Mouse (Mus musculus) hindlimb bud, embryonic 11.5 days (tissue): Measurements from ENCODE around the gene Mitf.

Experiments used
- DNase-seq: peaks from one replicate; pipeline ENCODE4 v3.0.0-alpha.2; 2012; ENCODE audit warnings: low read depth, low spot score; ENCODE audit errors: extremely low spot score

Mitf gene

GRCm38 (mm10) chr6:97937897-97938614 is 131.2 kb downstream of the Mitf start:
- no peak for DNase-seq

- DNase-seq: no peak
Observed at GRCm38 (mm10) chr6:97940916-97941315, 134.1 kb downstream of the Mitf start.

- no peak for DNase-seq
Observed at GRCm38 (mm10) chr6:97950033-97950881, 143.4 kb downstream of the Mitf start.

- no peak for DNase-seq
Observed at GRCm38 (mm10) chr6:97950882-97951245, 144.0 kb downstream of the Mitf start.

GRCm38 (mm10) chr6:97951711-97952110 is 144.9 kb downstream of the Mitf start:
- no peak for DNase-seq

- no peak for DNase-seq
Observed at GRCm38 (mm10) chr6:97952845-97953244, 146.0 kb downstream of the Mitf start.

GRCm38 (mm10) chr6:97956121-97956520 is 149.3 kb downstream of the Mitf start:
- DNase-seq: no peak

GRCm38 (mm10) chr6:97956636-97957035 is 149.8 kb downstream of the Mitf start:
- DNase-seq: no peak

- DNase-seq: no peak
Observed at GRCm38 (mm10) chr6:97958276-97958675, 151.4 kb downstream of the Mitf start.

GRCm38 (mm10) chr6:97961776-97962175 is 154.9 kb downstream of the Mitf start:
- DNase-seq: no peak

- DNase-seq: no peak
Observed at GRCm38 (mm10) chr6:97962311-97962710, 155.5 kb downstream of the Mitf start.

- no peak for DNase-seq
Observed at GRCm38 (mm10) chr6:97964750-97965149, 157.9 kb downstream of the Mitf start.

- DNase-seq: no peak
Observed at GRCm38 (mm10) chr6:97981668-97982067, 174.8 kb downstream of the Mitf start.

GRCm38 (mm10) chr6:97985658-97986057 is 178.8 kb downstream of the Mitf start:
- DNase-seq: no peak

GRCm38 (mm10) chr6:97986417-97986816 is 179.6 kb downstream of the Mitf start:
- no peak for DNase-seq

- DNase-seq: no peak
Observed at GRCm38 (mm10) chr6:97993507-97993906, 186.7 kb downstream of the Mitf start.

- DNase-seq: no peak
Observed at GRCm38 (mm10) chr6:97995606-97996307, 188.9 kb downstream of the Mitf start.

GRCm38 (mm10) chr6:98001551-98001950 is 194.7 kb downstream of the Mitf start:
- no peak for DNase-seq

- peak; percentile 64 for DNase-seq
Observed at GRCm38 (mm10) chr6:98003114-98003513, 196.3 kb downstream of the Mitf start.

- no peak for DNase-seq
Observed at GRCm38 (mm10) chr6:98005566-98005965, 198.7 kb downstream of the Mitf start.

- no peak for DNase-seq
Observed at GRCm38 (mm10) chr6:98015066-98015465, 208.2 kb downstream of the Mitf start.

- DNase-seq: no peak
Observed at GRCm38 (mm10) chr6:98015819-98016218, 209.0 kb downstream of the Mitf start.
